Mouse (Mus musculus): ENCODE results near the gene Fntb. TPM values are rescaled to one million over a fixed set of nuclear protein-coding genes. Genes with fewer than 3 reads are reported as not detected.

The Fntb gene
- polyA plus RNA-seq, 1 experiment, result 23.8 TPM

- Histone ChIP-seq H3K27me3 (ENCODE audit: control insufficient read depth, insufficient read depth, insufficient read length) (peaks cover 17% of the 10 kb centered on the region), H3K4me3 (no peak overlapping the region), H3ac (ENCODE audit: control insufficient read depth, insufficient read length) (no peak overlapping the region), H3K79me2 (ENCODE audit: control insufficient read depth, insufficient read depth) (no peaks in the 10 kb centered on the region), H3K4me2 (ENCODE audit: low read depth) (no peak overlapping the region), H3K36me3 (ENCODE audit: control insufficient read depth, insufficient read depth) (no peaks in the 10 kb centered on the region)
- TF ChIP-seq USF1 (IDR thresholded peaks at IDR 0.05; ENCODE audit: low read depth) (no peak), MAX (IDR thresholded peaks at IDR 0.05; ENCODE audit: low read depth) (no peak), POLR2AphosphoS2 (IDR thresholded peaks at IDR 0.05; ENCODE audit: insufficient read length, low read depth) (no peak), SRF (IDR thresholded peaks at IDR 0.05; ENCODE audit: control insufficient read depth, insufficient read length, low read depth) (no peak), TCF3 (IDR thresholded peaks at IDR 0.05; ENCODE audit: insufficient read length, low read depth) (no peak), CEBPB (IDR thresholded peaks at IDR 0.05; ENCODE audit: insufficient read depth, poor library complexity, severe bottlenecking) (no peak), POLR2A (IDR thresholded peaks at IDR 0.05; ENCODE audit: insufficient read length, low read depth) (no peak), TCF12 (IDR thresholded peaks at IDR 0.05; ENCODE audit: insufficient read depth, poor library complexity, severe bottlenecking) (no peak), REST (IDR thresholded peaks at IDR 0.05; ENCODE audit: insufficient read depth, insufficient read length) (no peak), E2F4 (IDR thresholded peaks at IDR 0.05; ENCODE audit: insufficient read depth) (no peak), MYOG (IDR thresholded peaks at IDR 0.05; ENCODE audit: control insufficient read depth in 1 of 3, insufficient read depth in 1 of 3, insufficient read length in 2 of 3, low read depth in 2 of 3) (no peak), MYOD1 (IDR thresholded peaks at IDR 0.05; ENCODE audit: control insufficient read depth in 1 of 3, insufficient read length in 2 of 3, low read depth in 2 of 3) (no peak)
These were observed 54.4 kb downstream of the Fntb start for GRCm38 (mm10) chr12:76819816-76820215.

GRCm38 (mm10) chr12:76820615-76821014 is 55.2 kb downstream of the Fntb start:
- TF ChIP-seq TCF3 (IDR thresholded peaks at IDR 0.05; ENCODE audit: insufficient read length, low read depth) (no peak), TCF12 (IDR thresholded peaks at IDR 0.05; ENCODE audit: insufficient read depth, poor library complexity, severe bottlenecking) (no peak), MYOG (IDR thresholded peaks at IDR 0.05; ENCODE audit: control insufficient read depth in 1 of 3, insufficient read depth in 1 of 3, insufficient read length in 2 of 3, low read depth in 2 of 3) (no peak), SRF (IDR thresholded peaks at IDR 0.05; ENCODE audit: control insufficient read depth, insufficient read length, low read depth) (no peak), USF1 (IDR thresholded peaks at IDR 0.05; ENCODE audit: low read depth) (no peak), POLR2A (IDR thresholded peaks at IDR 0.05; ENCODE audit: insufficient read length, low read depth) (no peak), MAX (IDR thresholded peaks at IDR 0.05; ENCODE audit: low read depth) (no peak), POLR2AphosphoS2 (IDR thresholded peaks at IDR 0.05; ENCODE audit: insufficient read length, low read depth) (no peak), REST (IDR thresholded peaks at IDR 0.05; ENCODE audit: insufficient read depth, insufficient read length) (no peak), E2F4 (IDR thresholded peaks at IDR 0.05; ENCODE audit: insufficient read depth) (no peak), CEBPB (IDR thresholded peaks at IDR 0.05; ENCODE audit: insufficient read depth, poor library complexity, severe bottlenecking) (no peak), MYOD1 (IDR thresholded peaks at IDR 0.05; ENCODE audit: control insufficient read depth in 1 of 3, insufficient read length in 2 of 3, low read depth in 2 of 3) (no peak)
- Histone ChIP-seq H3K4me2 (ENCODE audit: low read depth) (no peak overlapping the region), H3K27me3 (ENCODE audit: control insufficient read depth, insufficient read depth, insufficient read length) (peaks cover 17% of the 10 kb centered on the region), H3K36me3 (ENCODE audit: control insufficient read depth, insufficient read depth) (no peaks in the 10 kb centered on the region), H3K4me3 (no peak overlapping the region), H3K79me2 (ENCODE audit: control insufficient read depth, insufficient read depth) (no peaks in the 10 kb centered on the region), H3ac (ENCODE audit: control insufficient read depth, insufficient read length) (no peak overlapping the region)

DNA sequence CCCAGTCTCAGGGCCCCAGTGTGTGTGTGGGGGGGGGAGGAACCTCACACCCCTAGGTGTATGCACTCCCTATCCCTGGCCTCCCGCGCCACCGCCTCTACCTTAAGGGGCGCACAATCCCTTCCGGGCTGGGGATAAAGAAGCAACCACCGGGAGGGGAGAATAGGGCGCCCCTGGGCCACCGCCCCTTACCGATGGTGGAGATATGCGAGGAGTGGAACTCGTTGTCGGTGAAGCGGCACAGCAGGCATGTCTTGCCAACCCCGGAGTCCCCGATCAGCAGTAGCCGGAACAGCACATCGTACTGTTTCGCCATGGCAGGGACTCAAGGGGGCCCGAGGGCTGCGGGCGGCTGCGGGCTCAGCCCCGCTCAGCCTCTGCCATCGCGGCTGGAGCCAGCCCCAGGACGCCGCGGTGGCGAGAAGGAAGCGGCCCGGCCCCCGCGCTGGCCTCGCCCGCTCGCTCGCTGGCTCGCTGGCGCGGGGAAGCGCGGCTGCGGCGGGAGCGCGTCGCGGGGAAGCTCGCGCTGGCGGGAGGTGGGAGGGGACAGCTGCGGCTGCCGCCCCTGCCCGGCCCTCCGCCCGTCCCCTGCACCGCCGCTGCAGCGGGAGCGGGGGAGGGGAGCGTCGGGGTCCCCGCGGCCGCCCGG is 56.7 kb downstream of the Fntb start:
- Histone ChIP-seq H3K4me3 (no peak overlapping the region), H3K79me2 (ENCODE audit: control insufficient read depth, insufficient read depth) (no peaks in the 10 kb centered on the region), H3K4me2 (ENCODE audit: low read depth) (no peak overlapping the region), H3ac (ENCODE audit: control insufficient read depth, insufficient read length) (no peak overlapping the region), H3K36me3 (ENCODE audit: control insufficient read depth, insufficient read depth) (no peaks in the 10 kb centered on the region), H3K27me3 (ENCODE audit: control insufficient read depth, insufficient read depth, insufficient read length) (peaks cover 18% of the 10 kb centered on the region)
- TF ChIP-seq POLR2AphosphoS2 (IDR thresholded peaks at IDR 0.05; ENCODE audit: insufficient read length, low read depth) (no peak), CEBPB (IDR thresholded peaks at IDR 0.05; ENCODE audit: insufficient read depth, poor library complexity, severe bottlenecking) (no peak), SRF (IDR thresholded peaks at IDR 0.05; ENCODE audit: control insufficient read depth, insufficient read length, low read depth) (no peak), TCF12 (IDR thresholded peaks at IDR 0.05; ENCODE audit: insufficient read depth, poor library complexity, severe bottlenecking) (no peak), MYOG (IDR thresholded peaks at IDR 0.05; ENCODE audit: control insufficient read depth in 1 of 3, insufficient read depth in 1 of 3, insufficient read length in 2 of 3, low read depth in 2 of 3) (no peak), MAX (IDR thresholded peaks at IDR 0.05; ENCODE audit: low read depth) (no peak), USF1 (IDR thresholded peaks at IDR 0.05; ENCODE audit: low read depth) (no peak), E2F4 (IDR thresholded peaks at IDR 0.05; ENCODE audit: insufficient read depth) (no peak), TCF3 (IDR thresholded peaks at IDR 0.05; ENCODE audit: insufficient read length, low read depth) (no peak), REST (IDR thresholded peaks at IDR 0.05; ENCODE audit: insufficient read depth, insufficient read length) (no peak), MYOD1 (IDR thresholded peaks at IDR 0.05; ENCODE audit: control insufficient read depth in 1 of 3, insufficient read length in 2 of 3, low read depth in 2 of 3) (no peak), POLR2A (IDR thresholded peaks at IDR 0.05; ENCODE audit: insufficient read length, low read depth) (no peak)

- Histone ChIP-seq H3K4me3 (no peak within 1 kb of the TSS), H3ac (ENCODE audit: control insufficient read depth, insufficient read length) (no peak within 1 kb of the TSS), H3K4me2 (ENCODE audit: low read depth) (no peak within 1 kb of the TSS), H3K79me2 (ENCODE audit: control insufficient read depth, insufficient read depth) (no peaks in the 10 kb centered on the region), H3K27me3 (ENCODE audit: control insufficient read depth, insufficient read depth, insufficient read length) (peaks cover 23% of the 10 kb centered on the region), H3K36me3 (ENCODE audit: control insufficient read depth, insufficient read depth) (no peaks in the 10 kb centered on the region)
- TF ChIP-seq E2F4 (IDR thresholded peaks at IDR 0.05; ENCODE audit: insufficient read depth), result no peak
- TF ChIP-seq SRF (IDR thresholded peaks at IDR 0.05; ENCODE audit: control insufficient read depth, insufficient read length, low read depth), result no peak
- TF ChIP-seq MYOG (IDR thresholded peaks at IDR 0.05; ENCODE audit: control insufficient read depth in 1 of 3, insufficient read depth in 1 of 3, insufficient read length in 2 of 3, low read depth in 2 of 3), result no peak
- TF ChIP-seq MAX (IDR thresholded peaks at IDR 0.05; ENCODE audit: low read depth), result no peak
- TF ChIP-seq POLR2A (IDR thresholded peaks at IDR 0.05; ENCODE audit: insufficient read length, low read depth), result no peak
- no peak for TF ChIP-seq MYOD1 (IDR thresholded peaks at IDR 0.05; ENCODE audit: control insufficient read depth in 1 of 3, insufficient read length in 2 of 3, low read depth in 2 of 3)
- TF ChIP-seq USF1 (IDR thresholded peaks at IDR 0.05; ENCODE audit: low read depth), result no peak
- no peak for TF ChIP-seq REST (IDR thresholded peaks at IDR 0.05; ENCODE audit: insufficient read depth, insufficient read length)
- TF ChIP-seq TCF3 (IDR thresholded peaks at IDR 0.05; ENCODE audit: insufficient read length, low read depth), result no peak
- TF ChIP-seq CEBPB (IDR thresholded peaks at IDR 0.05; ENCODE audit: insufficient read depth, poor library complexity, severe bottlenecking), result no peak
- TF ChIP-seq TCF12 (IDR thresholded peaks at IDR 0.05; ENCODE audit: insufficient read depth, poor library complexity, severe bottlenecking), result no peak
- no peak for TF ChIP-seq POLR2AphosphoS2 (IDR thresholded peaks at IDR 0.05; ENCODE audit: insufficient read length, low read depth)
These were observed 57.3 kb downstream of the Fntb start, which contains the start of gene Rab15 for GRCm38 (mm10) chr12:76822651-76823041. TSS of gene Rab15 (minus strand) at chr12:76822908.

Measured in myocyte (in vitro differentiated cells).